Mouse (Mus musculus) limb, embryonic 11.5 days (tissue): Measurements from ENCODE around the gene Cdh11. TPM values are rescaled to one million over a fixed set of nuclear protein-coding genes. Genes with fewer than 3 reads are reported as not detected.

ENCODE experiments used
- ATAC-seq: fragments of 200-750 bp; cut with Nextera tagmentation; 2 replicates; pipeline ENCODE4 v1.8.0; 2017; ENCODE audit warnings: low read depth; ENCODE audit not compliant: insufficient number of reproducible peaks, low FRiP score, low TSS enrichment
- DNase-seq: peaks from one replicate; pipeline ENCODE4 v3.0.0-alpha.2; 2015; ENCODE audit warnings: low spot score
- H3K27ac ChIP-seq: fragments of 300-500 bp; sonication (generic); replicated peaks from 2 replicates; pipeline ENCODE4 v1.5.1; 2014; ENCODE audit warnings: low read depth, mild to moderate bottlenecking, low read length
- H3K27me3 ChIP-seq: fragments of 300-500 bp; sonication (generic); 2 replicates; pipeline ENCODE4 v1.6.1; 2014; ENCODE audit warnings: mild to moderate bottlenecking, low read length, mixed read lengths; ENCODE audit not compliant: control insufficient read depth, insufficient read depth
- H3K36me3 ChIP-seq: fragments of 300-500 bp; sonication (generic); 2 replicates; pipeline ENCODE4 v1.6.1; 2014; ENCODE audit warnings: mild to moderate bottlenecking, low read length, moderate library complexity, mixed read lengths; ENCODE audit not compliant: control insufficient read depth, insufficient read depth
- H3K4me1 ChIP-seq: fragments of 300-500 bp; sonication (generic); 2 replicates; pipeline ENCODE4 v1.6.1; 2014; ENCODE audit warnings: low read length, mixed read lengths; ENCODE audit not compliant: control insufficient read depth, insufficient read depth
- H3K4me2 ChIP-seq: fragments of 300-500 bp; sonication (generic); 2 replicates; pipeline ENCODE4 v1.6.1; 2014; ENCODE audit warnings: low read depth, mild to moderate bottlenecking, moderate library complexity; ENCODE audit not compliant: severe bottlenecking
- H3K4me3 ChIP-seq: fragments of 300-500 bp; sonication (generic); 2 replicates; pipeline ENCODE4 v1.5.1; 2014; ENCODE audit warnings: low read depth, low read length
- H3K9ac ChIP-seq: fragments of 300-500 bp; sonication (generic); 2 replicates; pipeline ENCODE4 v1.6.1; 2014; ENCODE audit warnings: mild to moderate bottlenecking, low read length
- H3K9me3 ChIP-seq: fragments of 300-500 bp; sonication (generic); 2 replicates; pipeline ENCODE4 v1.6.1; 2016; ENCODE audit warnings: low read length; ENCODE audit not compliant: control insufficient read depth
- WGBS: fragments of 180-500 bp; shearing (Covaris S2); extraction: QIAGEN DNeasy Blood & Tissue Kit; methylation state at CpG from one replicate; pipeline ENCODE4 v1.1.7; 2014; 5-methylcytosine and 5-hydroxymethylcytosine counted together
- microRNA-seq: library from miRNA; unstranded; fragments of <30 nt; microRNA quantifications from one replicate; pipeline ENCODE4, GENCODE M21; 2016
- polyA plus RNA-seq: library from polyadenylated mRNA; unstranded; fragments of >200 nt; fragmentation: Nextera tagmentation; extraction: Ambion mirVana; gene quantifications from 2 replicates; pipeline ENCODE4 v1.2.1, GENCODE M21; 2014

Gene Cdh11
- polyA plus RNA-seq, 1 experiment from 2014 or later: 160 TPM

GRCm38 (mm10) chr8:102601327-102601726 is 184.1 kb downstream of the Cdh11 start:
- DNase-seq: no peak
- no peak for ATAC-seq
- Histone ChIP-seq H3K36me3 (no peaks in the 10 kb centered on the region), H3K27me3 (no peaks in the 10 kb centered on the region), H3K27ac (no peak overlapping the region), H3K9me3 (no peaks in the 10 kb centered on the region), H3K9ac (no peak overlapping the region), H3K4me3 (no peak overlapping the region), H3K4me2 (no peak overlapping the region), H3K4me1 (no peaks in the 10 kb centered on the region)
- WGBS: 84% methylated on average over 4 of the region's 4 CpGs

- Histone ChIP-seq H3K27ac (no peak overlapping the region), H3K27me3 (no peaks in the 10 kb centered on the region), H3K9me3 (no peaks in the 10 kb centered on the region), H3K4me3 (no peak overlapping the region), H3K36me3 (no peaks in the 10 kb centered on the region), H3K9ac (no peak overlapping the region), H3K4me1 (no peaks in the 10 kb centered on the region), H3K4me2 (no peak overlapping the region)
- ATAC-seq: no peak
- WGBS: 18% methylated on average over 3 of the region's 3 CpGs
- no peak for DNase-seq
Measured at GRCm38 (mm10) chr8:102596523-102596922, 188.9 kb downstream of the Cdh11 start.

GRCm38 (mm10) chr8:102593899-102594298 is 191.5 kb downstream of the Cdh11 start:
- no peak for ATAC-seq
- Histone ChIP-seq H3K27ac (no peak overlapping the region), H3K27me3 (no peaks in the 10 kb centered on the region), H3K9me3 (no peaks in the 10 kb centered on the region), H3K9ac (no peak overlapping the region), H3K4me1 (no peaks in the 10 kb centered on the region), H3K4me2 (no peak overlapping the region), H3K36me3 (no peaks in the 10 kb centered on the region), H3K4me3 (no peak overlapping the region)
- no peak for DNase-seq
- 87% methylated on average over 6 of the region's 6 CpGs for WGBS

Small RNA genes lying within 50 kb of the gene (microRNA-seq; reads per million reads assigned to microRNA genes)
- not detected for gene Gm26301
